Mouse (Mus musculus) spleen, postnatal 10 days (tissue): ENCODE measurements around the gene 1700010B08Rik.
A peak's percentile ranks its signal among the peaks of the same experiment; 100 is the strongest.
"Not testable (repeated sequence)": the region's sequence is repeated elsewhere in the genome, so short reads cannot be mapped to it uniquely, and the experiment has no call there.

Experiments used
- DNase-seq, 2 experiments: peaks; one replicate each; pipeline ENCODE4 v3.0.0; 2021 to 2022; ENCODE audit warnings: low spot score in 2 of 2

Gene 1700010B08Rik

DNA sequence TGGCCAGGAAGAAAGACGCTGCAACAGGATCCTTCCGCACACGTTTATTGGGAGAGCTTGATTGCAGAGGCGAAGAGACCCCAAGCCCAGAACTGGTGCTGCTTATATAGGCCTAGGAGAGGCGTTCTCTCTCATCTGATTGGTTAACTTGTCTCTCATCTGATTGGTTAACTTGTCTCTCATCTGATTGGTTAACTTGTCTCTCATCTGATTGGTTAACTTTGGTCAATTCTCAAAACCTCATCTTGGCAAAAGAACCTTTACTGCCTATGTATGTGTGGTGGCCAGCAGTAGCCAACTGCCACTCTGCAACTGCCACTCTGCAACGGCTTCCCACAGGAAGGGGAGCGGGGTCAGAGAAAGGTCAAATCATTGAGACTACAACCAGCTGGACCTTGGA is at the start of gene 1700010B08Rik:
1700010B08Rik (plus strand) TSS at position 301 of the 400 bp plus-strand sequence.
- not testable (repeated sequence) for DNase-seq

DNA sequence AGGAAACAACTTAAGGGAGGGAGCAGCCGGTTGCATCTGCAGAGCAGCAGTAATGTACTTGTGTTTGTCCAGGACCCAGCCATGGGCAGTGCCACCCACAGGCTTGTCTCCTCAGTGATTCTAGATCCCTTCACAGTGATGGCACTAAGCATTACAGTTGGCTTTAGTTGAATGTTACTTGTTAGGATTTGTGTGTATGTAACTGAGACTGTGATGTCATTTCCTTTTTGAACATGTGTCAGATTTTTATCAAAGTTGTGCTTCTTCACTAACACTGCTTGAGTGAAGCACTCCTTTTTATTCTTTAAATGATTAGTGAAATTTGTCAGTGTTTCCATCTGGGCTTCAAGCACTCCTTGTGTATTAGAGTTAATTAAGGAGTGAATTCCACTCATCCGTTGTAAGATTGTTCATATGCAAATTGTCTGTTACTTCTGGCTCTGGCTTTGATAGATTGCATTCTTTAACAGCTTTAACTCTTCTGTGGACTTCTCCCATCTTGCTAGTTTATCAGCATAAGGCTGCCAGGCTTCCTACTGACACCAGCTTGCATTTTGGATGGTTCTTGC is 46.8 kb upstream of the 1700010B08Rik start:
- no peak for DNase-seq

DNA sequence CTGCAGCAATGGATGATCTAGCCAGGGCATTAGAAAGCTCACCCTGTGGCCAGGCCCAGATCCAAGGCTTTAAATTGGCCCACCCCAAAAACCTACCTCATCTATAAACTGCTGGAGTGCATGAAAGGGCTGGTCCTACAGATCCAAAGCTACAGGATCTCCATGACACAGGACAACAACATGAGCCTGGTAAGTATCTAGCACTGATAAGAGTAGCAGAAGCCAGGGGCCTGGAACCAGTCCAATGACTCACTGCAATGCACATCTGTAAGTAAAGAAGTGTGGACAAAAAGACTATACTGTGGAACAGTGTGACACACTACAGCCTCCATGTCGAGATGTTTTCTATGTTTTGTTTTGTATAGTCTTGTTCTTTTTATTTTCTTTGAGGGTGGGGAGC is 45.7 kb upstream of the 1700010B08Rik start:
- peak in 1 of 2 experiments; percentile 33 for DNase-seq

GRCm38 (mm10) chr2:173678593-173678992 is 40.6 kb upstream of the 1700010B08Rik start:
- DNase-seq: no peak

- peak in 1 of 2 experiments; percentile 72 for DNase-seq
These were observed 40.0 kb upstream of the 1700010B08Rik start for GRCm38 (mm10) chr2:173679217-173679616.

DNA sequence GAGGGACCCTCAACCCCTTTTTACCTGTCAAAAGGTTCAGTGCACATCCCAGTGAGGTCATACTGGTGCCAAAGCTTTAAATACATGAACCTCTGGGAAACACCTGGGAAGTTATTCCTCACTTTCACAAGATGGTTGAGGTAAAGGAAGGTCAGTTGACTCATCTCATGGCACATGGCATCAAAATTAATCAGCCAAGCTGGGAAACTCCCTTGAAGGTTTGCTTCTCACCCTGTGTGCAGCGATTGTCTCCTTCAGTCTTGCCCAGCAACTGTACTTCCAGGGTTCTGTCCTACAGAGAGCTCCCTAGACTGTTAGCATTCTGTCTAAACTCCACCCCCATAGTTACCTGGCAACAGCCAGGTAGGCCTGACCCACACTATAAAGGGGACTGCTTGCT is 39.1 kb upstream of the 1700010B08Rik start:
- no peak for DNase-seq

GRCm38 (mm10) chr2:173682773-173683172 is 36.4 kb upstream of the 1700010B08Rik start:
- no peak for DNase-seq

DNA sequence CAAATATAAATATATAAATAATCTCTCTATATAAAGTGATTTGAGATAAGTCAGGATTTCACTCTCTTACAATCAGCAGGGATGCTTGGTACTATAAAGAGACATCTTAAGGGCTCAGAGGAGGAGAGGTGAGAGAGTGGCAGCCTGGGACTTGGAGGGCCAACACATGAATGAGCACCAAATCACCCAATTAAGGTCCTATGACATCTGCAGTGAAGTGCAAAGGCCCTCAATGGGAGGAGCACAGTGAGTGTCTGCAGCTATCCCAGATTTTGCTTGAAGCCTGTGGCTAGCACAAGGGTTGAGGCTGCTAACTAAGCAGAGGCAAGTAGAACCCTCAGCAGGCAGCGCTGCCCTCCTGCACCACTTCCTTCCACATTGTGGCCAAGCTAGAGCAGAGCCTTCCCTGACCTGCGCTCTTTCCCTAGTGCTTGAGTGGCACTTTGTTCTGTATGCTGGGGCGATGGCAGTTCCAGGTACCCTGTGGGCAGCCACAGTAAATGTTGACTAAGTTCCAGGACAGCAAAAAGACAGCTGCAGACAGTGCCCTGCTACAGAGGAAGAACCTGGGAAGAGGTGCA is 33.3 kb upstream of the 1700010B08Rik start:
- no peak for DNase-seq

DNA sequence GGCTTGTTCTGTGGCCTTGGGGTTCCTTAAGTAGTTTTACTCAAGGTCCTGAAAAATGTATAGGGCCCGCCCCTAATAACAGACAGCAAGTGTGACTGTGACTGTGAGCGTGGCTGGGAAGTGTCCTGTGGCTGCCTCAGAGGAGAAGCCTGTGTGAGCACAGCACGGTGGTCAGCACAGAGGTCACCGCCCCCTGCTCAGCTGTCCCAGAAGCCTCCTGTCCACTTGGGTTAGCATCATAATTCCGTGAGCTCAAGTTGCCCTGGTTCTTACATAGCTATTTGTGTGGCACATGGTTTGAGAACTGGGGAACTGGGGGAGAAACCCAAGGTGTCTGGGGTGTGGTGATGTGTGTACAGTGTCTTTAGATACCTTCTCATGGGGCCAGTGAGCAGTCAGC is 31.9 kb upstream of the 1700010B08Rik start:
- no peak for DNase-seq

- no peak for DNase-seq
These were observed 29.4 kb upstream of the 1700010B08Rik start for GRCm38 (mm10) chr2:173689835-173690234.

DNA sequence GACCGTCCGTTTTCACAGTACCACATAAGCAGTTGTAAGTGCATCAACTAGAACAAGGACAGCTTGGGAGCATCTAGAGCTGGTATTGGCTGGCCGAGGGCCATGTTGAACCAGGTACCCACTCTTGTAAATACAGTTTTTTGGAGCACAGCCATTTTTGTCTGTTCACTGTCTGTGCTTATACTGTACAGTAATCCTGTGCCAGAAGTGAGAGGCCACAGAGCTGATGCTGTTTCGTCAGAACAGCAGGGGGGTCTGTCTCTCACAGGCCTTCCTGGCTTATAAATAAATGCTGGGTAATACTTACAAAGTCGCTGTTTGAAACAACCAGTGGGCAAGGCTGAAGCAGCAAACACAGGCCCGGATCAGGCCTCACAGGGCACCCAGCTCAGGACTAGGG is 27.5 kb upstream of the 1700010B08Rik start:
- DNase-seq: no peak

DNA sequence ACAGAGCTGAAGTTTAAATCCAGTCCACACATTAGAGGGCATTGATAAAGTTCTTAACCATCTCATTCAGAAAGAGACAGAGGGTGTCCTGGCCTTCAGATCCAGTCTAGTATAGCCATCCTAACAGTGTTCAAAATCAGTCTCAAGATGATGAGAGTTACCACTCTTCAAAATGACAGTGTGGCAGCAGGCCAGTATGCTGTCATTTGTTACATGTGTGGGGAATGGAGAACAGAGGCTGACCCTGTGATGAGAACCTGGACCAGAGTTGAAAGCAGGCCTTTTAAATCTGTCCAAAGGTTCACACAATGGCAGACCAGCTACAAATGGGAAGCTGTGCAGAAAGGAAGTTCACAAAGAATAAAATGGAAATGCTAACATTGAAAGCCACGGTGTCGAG is 26.5 kb upstream of the 1700010B08Rik start:
- DNase-seq: no peak

DNA sequence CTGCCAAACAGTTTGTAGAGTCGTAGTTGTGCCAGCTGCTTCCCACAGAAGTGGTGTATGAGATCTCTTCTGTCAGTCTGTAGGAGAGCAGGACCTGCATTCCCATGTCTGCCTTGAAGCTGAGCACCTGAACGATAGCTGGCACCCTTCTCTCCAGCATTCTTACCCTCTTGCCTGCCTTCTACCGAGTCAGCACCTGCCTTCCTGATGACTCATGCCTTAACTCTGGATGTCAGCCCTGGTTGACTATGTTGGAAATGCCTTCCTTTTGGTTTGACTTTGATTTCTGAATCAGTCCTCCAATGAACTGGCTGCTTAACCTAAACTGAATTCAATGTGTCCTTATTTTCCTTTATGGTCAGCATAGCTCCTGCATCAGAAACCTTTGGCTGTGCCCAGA is 20.4 kb upstream of the 1700010B08Rik start:
- DNase-seq: no peak

DNA sequence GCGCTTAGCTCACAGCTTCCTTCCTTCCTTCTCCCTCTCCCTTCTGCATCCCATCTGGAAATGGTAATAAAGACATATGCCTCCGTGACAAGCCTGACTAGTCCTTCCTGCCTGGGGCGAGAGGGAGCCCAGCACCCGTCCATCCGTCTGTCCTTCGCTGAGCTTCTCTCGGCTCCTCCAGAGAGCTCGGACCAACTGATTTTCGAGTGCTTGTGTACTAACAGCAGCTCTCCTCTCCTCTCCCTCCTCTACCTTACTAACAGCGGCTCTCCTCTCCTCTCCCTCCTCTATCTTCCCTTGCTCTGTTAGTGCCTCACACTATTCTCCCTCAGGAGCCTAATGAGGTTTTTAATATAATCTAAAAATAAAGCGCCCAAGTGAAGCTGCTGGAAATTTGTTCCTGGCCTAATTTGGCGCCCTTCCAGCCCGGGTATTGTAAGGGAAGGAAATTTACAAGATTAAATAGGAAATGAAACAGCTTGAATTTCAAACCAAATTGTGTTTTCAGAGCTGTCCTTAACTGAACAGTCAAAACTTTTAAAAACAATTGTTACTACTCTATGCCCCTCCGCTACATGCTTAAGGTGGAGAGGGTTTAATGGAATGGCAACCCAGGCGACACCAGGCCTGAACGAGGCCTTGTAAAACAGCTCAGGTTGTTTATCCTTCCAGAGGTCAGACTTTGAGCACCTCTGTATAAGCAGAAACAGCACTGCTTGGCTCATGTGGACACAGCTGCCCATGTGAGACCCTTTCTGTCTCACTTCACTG is 16.9 kb upstream of the 1700010B08Rik start:
- no peak for DNase-seq

DNA sequence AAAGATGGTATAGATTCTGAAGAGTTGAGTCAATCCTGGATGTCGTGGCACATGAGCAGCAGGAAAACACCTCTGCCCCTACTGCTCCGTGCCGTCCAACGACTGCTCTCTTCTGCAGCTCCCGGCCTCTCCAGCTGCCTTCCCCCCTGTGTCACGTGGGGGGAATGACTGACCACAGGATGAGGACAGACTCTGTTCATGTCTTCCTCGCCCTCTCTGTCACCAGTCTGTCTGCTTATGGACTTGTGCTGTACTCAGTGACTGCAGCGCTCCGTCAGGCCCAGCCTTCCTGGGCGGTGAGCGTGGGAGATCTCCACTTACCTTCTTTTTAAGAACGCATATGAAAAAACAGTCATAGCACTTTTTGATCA is 16.4 kb upstream of the 1700010B08Rik start:
- DNase-seq: no peak

GRCm38 (mm10) chr2:173705827-173706551 is 13.2 kb upstream of the 1700010B08Rik start:
- no peak for DNase-seq

GRCm38 (mm10) chr2:173707626-173708025 is 11.6 kb upstream of the 1700010B08Rik start:
- not testable (repeated sequence) for DNase-seq

DNA sequence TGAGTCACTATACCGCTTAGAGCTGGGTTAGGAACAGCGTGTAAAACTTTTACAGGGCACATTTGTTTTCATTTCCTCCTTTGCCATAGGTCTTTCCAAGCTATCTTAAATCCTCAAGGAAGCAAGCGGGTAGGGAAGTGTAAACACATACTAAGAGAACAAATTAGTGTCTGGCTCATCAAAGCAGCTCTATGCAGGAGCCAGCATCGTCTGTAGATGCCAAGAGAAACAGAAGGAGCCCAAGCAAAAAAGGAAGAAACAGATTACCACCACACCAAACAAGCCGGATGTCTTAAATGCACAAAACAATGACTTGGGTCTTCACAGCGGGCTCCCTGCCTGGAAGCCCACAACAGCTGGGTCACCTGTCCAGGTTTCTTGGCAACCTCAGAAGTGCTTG is 9.0 kb upstream of the 1700010B08Rik start:
- no peak for DNase-seq

- DNase-seq: no peak
These were observed 6.6 kb upstream of the 1700010B08Rik start for GRCm38 (mm10) chr2:173712656-173713055.

GRCm38 (mm10) chr2:173713241-173713640 is 6.0 kb upstream of the 1700010B08Rik start:
- DNase-seq: no peak

DNA sequence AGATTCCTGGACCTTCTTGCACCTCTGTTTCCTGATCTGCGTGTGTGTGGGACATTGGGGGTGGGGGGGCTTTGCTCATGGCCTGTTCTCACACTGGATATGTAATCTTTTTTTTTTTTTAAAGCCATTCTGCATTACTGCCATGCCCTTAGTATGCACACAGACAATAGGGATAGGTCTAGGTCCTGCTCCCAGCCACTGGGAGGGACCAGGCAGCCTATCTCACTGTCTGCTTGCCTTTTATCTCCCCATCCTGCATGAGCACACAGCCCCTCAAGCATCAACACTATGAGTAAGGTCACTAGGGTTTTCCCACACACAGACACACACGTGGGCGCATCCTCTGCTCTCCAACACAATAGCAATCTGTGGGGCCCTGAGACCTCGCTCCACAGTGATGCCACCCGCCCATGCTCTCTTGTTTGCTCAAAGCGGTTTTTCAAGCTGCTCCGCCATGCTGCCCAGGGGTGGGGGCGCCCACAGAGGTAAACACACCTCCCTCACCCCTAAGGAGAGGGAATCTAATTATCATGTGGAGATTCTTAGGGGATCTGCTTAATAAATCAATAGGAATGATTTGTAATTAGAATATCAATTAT is 4.5 kb upstream of the 1700010B08Rik start:
- no peak for DNase-seq

DNA sequence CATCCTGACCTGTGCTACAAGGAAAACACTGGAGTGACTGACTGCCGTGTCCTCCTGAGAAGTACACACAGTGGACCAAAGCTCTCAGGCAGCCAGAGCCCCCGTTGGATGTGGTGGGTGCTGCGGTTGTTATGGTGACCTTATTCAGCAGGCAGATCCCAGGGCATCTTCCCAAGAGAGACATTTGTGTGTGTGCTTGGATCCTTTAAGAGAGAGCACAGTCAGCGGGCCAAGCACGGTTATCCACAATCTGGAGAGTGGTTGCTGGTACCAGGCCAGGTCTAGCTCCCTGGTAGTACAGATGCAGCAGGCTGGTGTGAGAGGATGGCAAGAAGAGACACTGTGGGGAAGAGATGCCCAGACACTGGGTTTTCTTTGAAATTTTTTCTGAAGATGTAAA is 2.2 kb upstream of the 1700010B08Rik start:
- no peak for DNase-seq
